20 mouse cellular contexts compared by ENCODE assay signal in genomic region chr3:111633586-111633985, GRCm38 (mm10).
A peak's percentile ranks its signal among the peaks of the same experiment; 100 is the strongest.
DNase-seq lines count a peak whose midpoint lies in the region; ATAC-seq and TF ChIP-seq lines count a peak whose summit lies in the region.
"Had no signal": no experiment of that assay in that cellular context is flagged by ENCODE, and none has a peak within 500 bp of the region (broad histone marks: within the 10 kb centered on the region; RNA-seq: fewer than 3 reads in every experiment).

No protein-coding gene starts in this region.

- H3K4me1 ChIP-seq in forebrain, postnatal 0 days (ENCODE audit: insufficient read depth) = no peaks in the 10 kb centered on the region
- H3K4me1 ChIP-seq in forebrain, embryonic 12.5 days = no peaks in the 10 kb centered on the region
- H3K4me1 ChIP-seq in midbrain, embryonic 14.5 days (ENCODE audit: control insufficient read depth, insufficient read depth, low read length) = no peaks in the 10 kb centered on the region
- no peaks in the 10 kb centered on the region for H3K4me1 ChIP-seq in midbrain, embryonic 13.5 days (replicated peaks)
- H3K4me1 ChIP-seq: embryonic facial prominence, embryonic 15.5 days; forebrain, embryonic 10.5 days; heart, embryonic 12.5 days; hindbrain, embryonic 10.5 days; hindbrain, embryonic 15.5 days had no signal

- no peaks in the 10 kb centered on the region for H3K36me3 ChIP-seq in forebrain, postnatal 0 days (ENCODE audit: insufficient read depth)
- no peaks in the 10 kb centered on the region for H3K36me3 ChIP-seq in forebrain, embryonic 12.5 days (replicated peaks)
- H3K36me3 ChIP-seq in midbrain, embryonic 14.5 days (ENCODE audit: control insufficient read depth, insufficient read depth, low read length) = no peaks in the 10 kb centered on the region
- H3K36me3 ChIP-seq in midbrain, embryonic 13.5 days = no peaks in the 10 kb centered on the region
- H3K36me3 ChIP-seq: embryonic facial prominence, embryonic 15.5 days; forebrain, embryonic 10.5 days; heart, embryonic 12.5 days; hindbrain, embryonic 10.5 days; hindbrain, embryonic 15.5 days had no signal

- no peak overlapping the region for H3K9ac ChIP-seq in forebrain, postnatal 0 days
- H3K9ac ChIP-seq in forebrain, embryonic 12.5 days = no peak overlapping the region
- H3K9ac ChIP-seq in midbrain, embryonic 14.5 days (replicated peaks; ENCODE audit: low read length) = no peak overlapping the region
- no peak overlapping the region for H3K9ac ChIP-seq in midbrain, embryonic 13.5 days (replicated peaks)
- H3K9ac ChIP-seq: embryonic facial prominence, embryonic 15.5 days; heart, embryonic 12.5 days; hindbrain, embryonic 15.5 days had no signal

- no peak overlapping the region for H3K4me3 ChIP-seq in forebrain, postnatal 0 days (ENCODE audit: low read depth, low read length)
- H3K4me3 ChIP-seq in forebrain, embryonic 12.5 days (replicated peaks) = no peak overlapping the region
- H3K4me3 ChIP-seq in midbrain, embryonic 14.5 days (replicated peaks; ENCODE audit: low read depth, low read length) = no peak overlapping the region
- H3K4me3 ChIP-seq in midbrain, embryonic 13.5 days (replicated peaks) = no peak overlapping the region
- H3K4me3 ChIP-seq: embryonic facial prominence, embryonic 15.5 days; erythroblast, embryonic 14.5 days; forebrain, embryonic 10.5 days; gastrocnemius, adult 2 months; heart, embryonic 12.5 days; hindbrain, embryonic 10.5 days; hindbrain, embryonic 15.5 days had no signal

- H3K4me2 ChIP-seq in forebrain, postnatal 0 days (ENCODE audit: low read depth) = no peak overlapping the region
- no peak overlapping the region for H3K4me2 ChIP-seq in forebrain, embryonic 12.5 days
- no peak overlapping the region for H3K4me2 ChIP-seq in midbrain, embryonic 14.5 days (ENCODE audit: low read length)
- H3K4me2 ChIP-seq in midbrain, embryonic 13.5 days (replicated peaks) = no peak overlapping the region
- H3K4me2 ChIP-seq: embryonic facial prominence, embryonic 15.5 days; heart, embryonic 12.5 days; hindbrain, embryonic 15.5 days had no signal

- H3K9me3 ChIP-seq in forebrain, postnatal 0 days (ENCODE audit: low read length) = no peaks in the 10 kb centered on the region
- H3K9me3 ChIP-seq in forebrain, embryonic 12.5 days = no peaks in the 10 kb centered on the region
- H3K9me3 ChIP-seq in midbrain, embryonic 14.5 days (ENCODE audit: control insufficient read depth, low read length) = no peaks in the 10 kb centered on the region
- no peaks in the 10 kb centered on the region for H3K9me3 ChIP-seq in midbrain, embryonic 13.5 days
- H3K9me3 ChIP-seq: embryonic facial prominence, embryonic 15.5 days; forebrain, embryonic 10.5 days; heart, embryonic 12.5 days; hindbrain, embryonic 10.5 days; hindbrain, embryonic 15.5 days had no signal

- WGBS in forebrain, postnatal 0 days = 66% methylated on average over 3 of the region's 3 CpGs
- 83% methylated on average over 3 of the region's 3 CpGs for WGBS in forebrain, embryonic 12.5 days
- whole genome bisulfite sequencing in midbrain, embryonic 14.5 days = 65% methylated on average over 3 of the region's 3 CpGs
- 82% methylated on average over 3 of the region's 3 CpGs for WGBS in midbrain, embryonic 13.5 days

- peak; percentile 1 for DNase-seq in forebrain, postnatal 0 days
- DNase-seq in midbrain, embryonic 14.5 days = peak; percentile 51
- DNase-seq in brain, embryonic 14.5 days (ENCODE audit: low read depth) = peak; percentile 69
- no peak for DNase-seq in thymus, postnatal 25 days
- DNase-seq: adrenal gland, adult 2 months; adrenal gland, postnatal 25 days; cerebellum, adult 11 months; cerebellum, adult 8-10 months; embryo, embryonic 11 days; gastrocnemius, adult 2 months; gastrocnemius, postnatal 25 days had no signal

- no peak for TF ChIP-seq CTCF in forebrain, postnatal 0 days (IDR thresholded peaks at IDR 0.05; ENCODE audit: low read depth)
- TF ChIP-seq CTCF in brain, embryonic 14.5 days (IDR thresholded peaks at IDR 0.05; ENCODE audit: borderline replicate concordance, extremely low read depth, insufficient read depth, insufficient read length) = no peak

- no peaks in the 10 kb centered on the region for H3K27me3 ChIP-seq in forebrain, postnatal 0 days (ENCODE audit: insufficient read depth, low read length)
- no peaks in the 10 kb centered on the region for H3K27me3 ChIP-seq in forebrain, embryonic 12.5 days
- no peaks in the 10 kb centered on the region for H3K27me3 ChIP-seq in midbrain, embryonic 14.5 days (ENCODE audit: control insufficient read depth, insufficient read depth, low read length)
- H3K27me3 ChIP-seq in midbrain, embryonic 13.5 days = no peaks in the 10 kb centered on the region
- H3K27me3 ChIP-seq: embryonic facial prominence, embryonic 15.5 days; heart, embryonic 12.5 days; hindbrain, embryonic 15.5 days had no signal

- TF ChIP-seq POLR2A in brain, embryonic 14.5 days (IDR thresholded peaks at IDR 0.05; ENCODE audit: borderline replicate concordance, extremely low read depth, insufficient read depth, insufficient read length, poor library complexity, severe bottlenecking) = no peak

- no peak overlapping the region for H3K27ac ChIP-seq in forebrain, postnatal 0 days (ENCODE audit: low read depth, low read length)
- no peak overlapping the region for H3K27ac ChIP-seq in forebrain, embryonic 12.5 days
- no peak overlapping the region for H3K27ac ChIP-seq in midbrain, embryonic 14.5 days (replicated peaks; ENCODE audit: low read depth, low read length)
- H3K27ac ChIP-seq in midbrain, embryonic 13.5 days = no peak overlapping the region
- H3K27ac ChIP-seq: embryonic facial prominence, embryonic 15.5 days; forebrain, embryonic 10.5 days; gastrocnemius, adult 2 months; hindbrain, embryonic 10.5 days; hindbrain, embryonic 15.5 days had no signal

- no peak for ATAC-seq in forebrain, postnatal 0 days
- ATAC-seq in forebrain, embryonic 12.5 days (ENCODE audit: low FRiP score) = no peak
- no peak for ATAC-seq in midbrain, embryonic 14.5 days (ENCODE audit: low FRiP score, low TSS enrichment)
- ATAC-seq in midbrain, embryonic 13.5 days = no peak
- ATAC-seq: inflammation-experienced regulatory T-cells, adult 6 months had no signal
